ENCODE assay signal across 21 mouse cellular contexts in the genomic region with DNA sequence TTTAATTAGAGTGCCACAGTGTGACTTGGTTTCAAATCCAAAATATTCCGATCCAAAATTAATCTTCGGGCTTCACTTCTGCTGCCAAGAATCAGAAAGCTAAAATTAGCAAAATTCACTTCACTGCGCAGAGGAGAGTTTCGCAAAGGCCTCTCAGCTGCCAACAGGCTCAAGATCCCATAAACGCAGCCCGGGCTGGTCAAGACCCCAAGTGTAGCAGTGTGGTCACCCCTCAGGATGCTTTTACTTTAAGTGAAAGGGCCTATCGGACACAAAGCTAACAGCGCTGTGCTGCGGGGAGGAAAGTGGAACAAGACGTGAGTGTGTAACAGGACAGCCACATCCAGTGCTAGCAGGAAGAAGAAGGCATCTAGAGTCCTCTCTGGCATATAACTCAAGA.
DNase-seq lines count a peak whose midpoint lies in the region; ATAC-seq and TF ChIP-seq lines count a peak whose summit lies in the region.
"Had no signal": no experiment of that assay in that cellular context is flagged by ENCODE, and none has a peak within 500 bp of the region (broad histone marks: within the 10 kb centered on the region; RNA-seq: fewer than 3 reads in every experiment).

No protein-coding gene starts in this region.

- DNase-seq in cerebellum, postnatal 25 days = peak; percentile 49 to 56
- DNase-seq in cerebellum, adult 9-11 months = no peak
- no peak for DNase-seq in layer of hippocampus, adult 2 months (ENCODE audit: low spot score in 2 of 2)
- DNase-seq in layer of hippocampus, postnatal 14 days (ENCODE audit: low spot score in 2 of 2) = no peak
- no peak for DNase-seq in midbrain, postnatal 0 days (ENCODE audit: low spot score)
- no peak for DNase-seq in midbrain, embryonic 10.5 days (ENCODE audit: low spot score)
- DNase-seq in spleen, postnatal 36 days (ENCODE audit: low spot score in 2 of 2) = no peak
- DNase-seq: adrenal gland, adult 8-10 months; adrenal gland, postnatal 36 days; cerebellum, adult 8-10 months; embryo, embryonic 11 days; gastrocnemius, postnatal 10 days had no signal

- no peak for ATAC-seq in midbrain, postnatal 0 days (ENCODE audit: low FRiP score)
- ATAC-seq: forebrain, embryonic 16.5 days; intestine, embryonic 15.5 days had no signal

- no peak overlapping the region for H3K4me2 ChIP-seq in midbrain, postnatal 0 days (ENCODE audit: low read depth, low read length, poor library complexity, severe bottlenecking)
- H3K4me2 ChIP-seq: embryonic facial prominence, embryonic 12.5 days; forebrain, embryonic 12.5 days; heart, embryonic 11.5 days; heart, embryonic 15.5 days; hindbrain, embryonic 14.5 days; intestine, embryonic 15.5 days had no signal

- peak overlapping the region; percentile 11; the same call in 1 of the 2 replicates for H3K4me3 ChIP-seq in layer of hippocampus, adult 2 months
- H3K4me3 ChIP-seq in midbrain, postnatal 0 days (ENCODE audit: low read depth, low read length) = no peak overlapping the region
- no peak overlapping the region for H3K4me3 ChIP-seq in midbrain, embryonic 10.5 days
- H3K4me3 ChIP-seq: embryonic facial prominence, embryonic 12.5 days; forebrain, embryonic 12.5 days; heart, adult 2 months; heart, embryonic 15.5 days; hindbrain, embryonic 10.5 days; intestine, embryonic 15.5 days had no signal

- H3K9ac ChIP-seq in midbrain, postnatal 0 days (replicated peaks; ENCODE audit: low read length, poor library complexity, severe bottlenecking) = no peak overlapping the region
- H3K9ac ChIP-seq: embryonic facial prominence, embryonic 12.5 days; forebrain, embryonic 12.5 days; heart, embryonic 15.5 days; hindbrain, embryonic 14.5 days; intestine, embryonic 15.5 days had no signal

- no peaks in the 10 kb centered on the region for H3K9me3 ChIP-seq in midbrain, postnatal 0 days (ENCODE audit: low read length)
- no peaks in the 10 kb centered on the region for H3K9me3 ChIP-seq in midbrain, embryonic 10.5 days (replicated peaks)
- H3K9me3 ChIP-seq: embryonic facial prominence, embryonic 12.5 days; forebrain, embryonic 12.5 days; heart, embryonic 15.5 days; hindbrain, embryonic 10.5 days; intestine, embryonic 15.5 days had no signal

- 77% methylated on average over 10 of the region's 10 CpGs for WGBS in midbrain, postnatal 0 days
- 90% methylated on average over 10 of the region's 10 CpGs for WGBS in midbrain, embryonic 10.5 days

- H3K27me3 ChIP-seq in midbrain, postnatal 0 days (ENCODE audit: insufficient read depth, low read length) = no peaks in the 10 kb centered on the region
- no peaks in the 10 kb centered on the region for H3K27me3 ChIP-seq in midbrain, embryonic 10.5 days (ENCODE audit: low read depth, poor library complexity, severe bottlenecking)
- H3K27me3 ChIP-seq: embryonic facial prominence, embryonic 12.5 days; forebrain, embryonic 12.5 days; heart, embryonic 15.5 days; intestine, embryonic 15.5 days had no signal

- no peaks in the 10 kb centered on the region for H3K4me1 ChIP-seq in midbrain, postnatal 0 days (ENCODE audit: insufficient read depth, low read length)
- H3K4me1 ChIP-seq in midbrain, embryonic 10.5 days = peaks cover 10% of the 10 kb centered on the region

- H3K36me3 ChIP-seq in midbrain, postnatal 0 days (ENCODE audit: insufficient read depth, low read length) = no peaks in the 10 kb centered on the region
- H3K36me3 ChIP-seq in midbrain, embryonic 10.5 days = no peaks in the 10 kb centered on the region
- H3K36me3 ChIP-seq: embryonic facial prominence, embryonic 12.5 days; forebrain, embryonic 12.5 days; heart, embryonic 15.5 days; hindbrain, embryonic 10.5 days; intestine, embryonic 15.5 days had no signal

- H3K27ac ChIP-seq in layer of hippocampus, adult 2 months = peak overlapping the region; percentile 29
- H3K27ac ChIP-seq in midbrain, postnatal 0 days (ENCODE audit: low read depth, low read length) = 0 out of 2 replicates have a peak overlapping the region, but pooled peaks have one; percentile 32
- no peak overlapping the region for H3K27ac ChIP-seq in midbrain, embryonic 10.5 days (replicated peaks)
- H3K27ac ChIP-seq: embryonic facial prominence, embryonic 12.5 days; forebrain, embryonic 12.5 days; heart, adult 2 months; heart, embryonic 15.5 days; hindbrain, embryonic 10.5 days; hindbrain, embryonic 14.5 days; intestine, embryonic 15.5 days had no signal

- no peak for TF ChIP-seq CTCF in layer of hippocampus, adult 2 months (conservative IDR thresholded peaks at IDR 0.05)
- no peak for TF ChIP-seq CTCF in midbrain, postnatal 0 days (IDR thresholded peaks at IDR 0.05)

Comparison
In these comparisons a context has a peak if more than half of its experiments do, and no peak if none do; other contexts are left out.
1. DNase-seq: peak in cerebellum, postnatal 25 days (2 of 2); none in cerebellum, adult 9-11 months (single experiment), layer of hippocampus, adult 2 months (0 of 2), layer of hippocampus, postnatal 14 days (0 of 2), midbrain, postnatal 0 days (single experiment), midbrain, embryonic 10.5 days (single experiment) and spleen, postnatal 36 days (0 of 2).